Mouse (Mus musculus): ENCODE results near the gene Wdr37.

Gene Wdr37

GRCm38 (mm10) chr13:8839937-8840336, 31.8 kb downstream of the Wdr37 start:
- DNase-seq = peak; percentile 54 to 63

GRCm38 (mm10) chr13:8839111-8839510, 32.6 kb downstream of the Wdr37 start:
- DNase-seq = no peak

GRCm38 (mm10) chr13:8838394-8838793, 33.3 kb downstream of the Wdr37 start:
- no peak for DNase-seq

- no peak for DNase-seq
Observed at GRCm38 (mm10) chr13:8834573-8834972, 37.1 kb downstream of the Wdr37 start.

- no peak for DNase-seq
Observed at GRCm38 (mm10) chr13:8831546-8832251, 40.0 kb downstream of the Wdr37 start.

GRCm38 (mm10) chr13:8830696-8831095, 41.0 kb downstream of the Wdr37 start:
- DNase-seq = no peak

- no peak for DNase-seq
Observed at GRCm38 (mm10) chr13:8829784-8830183, 41.9 kb downstream of the Wdr37 start.

GRCm38 (mm10) chr13:8828946-8829345, 42.8 kb downstream of the Wdr37 start:
- DNase-seq = no peak

- DNase-seq = no peak
Observed at GRCm38 (mm10) chr13:8823546-8823945, 48.2 kb downstream of the Wdr37 start.

GRCm38 (mm10) chr13:8823120-8823519, 48.6 kb downstream of the Wdr37 start:
- peak; percentile 31 to 32 for DNase-seq

- DNase-seq = no peak
Observed at GRCm38 (mm10) chr13:8822201-8822600, 49.5 kb downstream of the Wdr37 start.

- DNase-seq = no peak
Observed at GRCm38 (mm10) chr13:8805931-8806330, 65.8 kb downstream of the Wdr37 start.

GRCm38 (mm10) chr13:8800576-8800975, 71.1 kb downstream of the Wdr37 start:
- no peak for DNase-seq

GRCm38 (mm10) chr13:8793217-8793616, 78.5 kb downstream of the Wdr37 start:
- DNase-seq = no peak

- DNase-seq = peak; percentile 33 to 72
Observed at GRCm38 (mm10) chr13:8785185-8785584, 86.5 kb downstream of the Wdr37 start.

GRCm38 (mm10) chr13:8784308-8785061, 87.2 kb downstream of the Wdr37 start:
- no peak for DNase-seq

- DNase-seq = no peak
Observed at GRCm38 (mm10) chr13:8783686-8784307, 87.9 kb downstream of the Wdr37 start.

GRCm38 (mm10) chr13:8782636-8783035, 89.1 kb downstream of the Wdr37 start:
- no peak for DNase-seq

- peak; percentile 43 to 83 for DNase-seq
Observed at GRCm38 (mm10) chr13:8780441-8780840, 91.3 kb downstream of the Wdr37 start.

GRCm38 (mm10) chr13:8770616-8771015, 101.1 kb downstream of the Wdr37 start:
- no peak for DNase-seq

GRCm38 (mm10) chr13:8769654-8770227, 102.0 kb downstream of the Wdr37 start:
- no peak for DNase-seq

GRCm38 (mm10) chr13:8760940-8761339, 110.8 kb downstream of the Wdr37 start:
- DNase-seq = no peak
